Mouse (Mus musculus): Measurements from ENCODE around the gene Isoc2a.
"Not testable (repeated sequence)": the region's sequence is repeated elsewhere in the genome, so short reads cannot be mapped to it uniquely, and the experiment has no call there.

Isoc2a gene

GRCm38 (mm10) chr7:4865090-4865489 is 11.9 kb upstream of the Isoc2a start:
- DNase-seq (ENCODE audit: low spot score): no peak

GRCm38 (mm10) chr7:4865579-4866493 is 11.1 kb upstream of the Isoc2a start:
- peak; percentile 81 for DNase-seq (ENCODE audit: low spot score)

GRCm38 (mm10) chr7:4866631-4867180 is 10.2 kb upstream of the Isoc2a start:
- no peak for DNase-seq (ENCODE audit: low spot score)

- no peak for DNase-seq (ENCODE audit: low spot score)
These were observed 6.8 kb upstream of the Isoc2a start, which contains the start of gene Isoc2b for GRCm38 (mm10) chr7:4870133-4870532. TSS of gene Isoc2b (minus strand) at chr7:4870258.

GRCm38 (mm10) chr7:4877226-4877625 is 273 bp downstream of the Isoc2a start:
- DNase-seq (ENCODE audit: low spot score): no peak

GRCm38 (mm10) chr7:4878186-4878585 is 1.2 kb downstream of the Isoc2a start:
- no peak for DNase-seq (ENCODE audit: low spot score)

- DNase-seq (ENCODE audit: low spot score): not testable (repeated sequence)
These were observed 2.1 kb downstream of the Isoc2a start for GRCm38 (mm10) chr7:4879036-4879435.

DNA sequence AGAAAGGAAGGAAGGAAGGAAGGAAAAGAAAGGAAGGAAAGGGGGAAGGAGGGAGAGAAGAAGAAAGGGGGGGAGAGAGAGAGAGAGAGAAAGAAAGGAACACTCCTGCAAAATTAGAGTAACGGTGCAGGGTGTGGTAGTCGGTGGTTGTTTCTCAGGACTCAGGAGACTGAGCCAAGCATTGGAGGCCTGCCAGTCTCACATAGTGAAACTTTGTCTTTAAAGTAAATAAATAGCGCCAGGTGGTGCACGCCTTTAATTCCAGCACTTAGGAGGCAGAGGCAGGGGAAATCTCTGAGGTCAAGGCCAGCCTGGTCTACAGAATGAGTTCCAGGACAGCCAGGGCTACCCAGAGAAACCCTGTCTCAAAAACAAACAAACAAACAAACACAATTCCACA is 9.7 kb downstream of the Isoc2a start:
- DNase-seq (ENCODE audit: low spot score): no peak

- DNase-seq (ENCODE audit: low spot score): no peak
These were observed 18.2 kb downstream of the Isoc2a start for GRCm38 (mm10) chr7:4895186-4895585.

DNA sequence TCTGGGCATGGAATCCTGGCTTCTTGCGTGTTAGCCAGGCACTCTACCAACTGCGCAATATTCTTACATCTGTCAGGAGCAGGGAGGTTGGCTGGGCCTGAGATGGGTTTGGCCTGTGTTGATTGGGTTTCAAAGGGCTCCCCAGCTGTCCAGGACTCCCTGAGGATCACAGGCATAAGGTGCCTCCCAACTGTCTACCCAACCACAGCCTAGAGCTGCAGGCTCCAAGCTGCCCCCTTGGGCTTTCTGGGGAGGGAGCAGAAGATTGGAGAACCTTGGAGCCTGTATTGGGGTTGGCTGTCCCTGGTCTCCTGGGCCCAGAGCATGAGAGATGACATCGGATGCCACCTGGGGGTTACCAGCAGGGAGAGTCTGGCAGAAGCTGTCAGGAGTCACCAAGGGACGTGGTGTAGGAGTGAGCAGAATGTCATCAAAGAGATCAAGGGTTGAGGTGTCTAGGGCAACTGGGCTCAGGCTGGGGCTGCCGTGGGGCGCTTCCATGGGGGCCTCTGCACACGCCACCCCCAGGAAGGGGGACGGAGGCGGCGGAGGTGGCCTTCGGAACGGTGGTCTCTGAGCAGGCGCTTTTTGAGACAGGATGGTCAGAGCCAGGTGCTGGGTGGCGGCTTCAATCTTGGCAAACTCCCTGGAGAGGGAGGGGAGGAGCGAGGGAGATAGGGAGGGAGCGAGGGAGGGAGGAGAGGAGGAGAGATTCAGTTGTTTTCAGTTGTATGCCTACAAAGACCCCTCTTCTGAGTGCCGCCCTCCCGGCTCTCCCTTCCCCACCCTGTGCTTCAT is 22.1 kb downstream of the Isoc2a start:
- DNase-seq (ENCODE audit: low spot score): no peak

GRCm38 (mm10) chr7:4899649-4900522 is 22.9 kb downstream of the Isoc2a start:
- DNase-seq (ENCODE audit: low spot score): no peak

GRCm38 (mm10) chr7:4900523-4900851 is 23.5 kb downstream of the Isoc2a start:
- no peak for DNase-seq (ENCODE audit: low spot score)

GRCm38 (mm10) chr7:4901171-4901570 is 24.2 kb downstream of the Isoc2a start:
- DNase-seq (ENCODE audit: low spot score): no peak

DNA sequence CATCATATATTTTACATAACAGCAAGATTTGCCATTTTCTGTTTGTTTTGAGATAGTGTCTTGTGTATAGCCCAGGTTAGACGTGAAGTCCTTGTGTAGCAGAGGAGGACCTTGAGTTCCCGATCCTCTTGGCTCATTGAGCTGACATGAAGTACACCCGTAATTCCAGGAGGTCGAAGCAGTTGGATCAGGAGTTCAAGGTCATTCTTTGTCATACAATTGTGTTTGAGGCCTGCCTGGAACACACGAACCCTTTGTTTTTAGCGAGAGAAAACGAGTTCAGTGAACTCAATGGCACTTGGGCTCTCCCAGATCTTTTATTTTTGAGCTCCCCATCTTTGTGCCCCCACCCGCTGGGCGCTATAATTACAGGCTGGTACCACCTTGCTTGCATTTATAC is 25.5 kb downstream of the Isoc2a start:
- no peak for DNase-seq (ENCODE audit: low spot score)

GRCm38 (mm10) chr7:4906466-4906950 is 29.6 kb downstream of the Isoc2a start, which contains the start of gene Gm36210:
TSS of gene Gm36210 (minus strand) at chr7:4906516.
- DNase-seq (ENCODE audit: low spot score): no peak

DNA sequence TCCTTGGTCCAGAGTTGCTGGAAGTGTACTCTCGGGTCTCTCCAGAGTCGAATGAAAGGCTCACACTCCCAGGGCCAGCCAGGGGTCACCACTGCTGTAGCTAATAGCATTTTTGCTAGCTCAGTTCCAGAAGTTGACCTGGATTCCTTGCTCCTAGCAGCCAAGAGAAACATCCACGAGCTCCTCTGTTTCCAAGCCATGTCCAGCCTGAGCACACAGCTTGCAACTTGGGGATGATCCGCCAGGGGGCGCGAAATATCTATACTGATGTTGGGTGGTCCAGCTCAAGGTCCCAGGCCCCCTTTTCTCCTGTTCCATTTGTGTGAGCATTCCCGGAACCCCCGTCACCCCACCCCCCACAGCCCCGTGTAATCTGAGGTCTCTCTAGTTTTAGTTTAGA is 34.6 kb downstream of the Isoc2a start:
- DNase-seq (ENCODE audit: low spot score): no peak

DNA sequence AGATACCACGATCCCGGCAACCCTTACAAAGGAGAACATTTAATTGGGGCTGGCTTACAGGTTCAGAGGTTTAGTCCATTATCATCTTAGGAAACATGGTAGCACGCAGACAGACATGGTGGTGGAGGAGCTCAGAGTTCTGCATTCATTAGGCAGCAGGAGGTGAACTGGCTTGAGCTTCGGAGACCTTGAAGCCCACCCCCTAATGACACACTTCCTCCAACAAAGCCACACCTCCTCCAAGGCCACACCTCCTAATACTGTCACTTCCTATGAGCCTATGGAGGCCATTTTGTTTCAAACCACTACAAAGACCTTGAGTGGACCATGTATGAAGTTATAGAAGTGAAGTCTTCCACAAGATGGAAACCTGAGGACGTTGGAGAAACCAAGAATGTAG is 35.3 kb downstream of the Isoc2a start:
- no peak for DNase-seq (ENCODE audit: low spot score)

DNA sequence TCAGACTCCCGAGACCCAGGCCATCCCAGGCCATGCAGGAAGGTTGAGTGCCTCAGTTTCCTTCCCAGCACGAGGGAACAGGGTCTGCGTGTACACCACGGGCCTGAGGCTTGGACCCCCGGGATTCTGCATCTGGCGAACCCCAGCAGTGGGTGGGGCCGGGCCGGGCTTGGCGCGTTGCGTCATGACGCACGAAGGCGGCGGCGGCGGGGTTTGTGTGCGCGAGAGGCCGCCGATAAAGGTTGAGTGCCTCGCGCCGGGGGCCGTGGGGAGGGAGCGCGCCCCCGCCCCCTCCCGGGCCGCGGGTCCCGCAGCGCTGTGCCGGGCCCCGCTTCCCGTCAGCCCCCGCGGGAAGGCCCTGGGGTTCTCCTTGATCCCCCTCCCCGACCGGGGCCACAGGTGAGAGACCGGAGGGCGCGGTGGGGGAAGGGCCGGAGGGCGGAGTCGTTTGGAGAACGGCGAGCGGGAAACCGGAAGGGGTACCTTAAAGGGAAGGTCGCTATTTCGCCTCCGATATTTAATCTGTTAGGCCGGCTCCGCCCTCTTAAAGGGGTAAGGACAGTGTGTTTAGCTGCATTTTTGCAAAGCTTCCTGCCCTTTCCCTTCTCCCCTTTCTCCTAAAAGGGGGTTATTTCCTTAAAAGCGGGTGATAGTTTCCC is 38.2 kb downstream of the Isoc2a start, which contains the start of gene Zfp628:
Zfp628 (plus strand) TSS at position 211 of the 659 bp plus-strand sequence.
- peak; percentile 93 for DNase-seq (ENCODE audit: low spot score)

- no peak for DNase-seq (ENCODE audit: low spot score)
These were observed 38.9 kb downstream of the Isoc2a start for GRCm38 (mm10) chr7:4915669-4916416.

GRCm38 (mm10) chr7:4917494-4917893 is 40.5 kb downstream of the Isoc2a start:
- DNase-seq (ENCODE audit: low spot score): no peak
